Mouse (Mus musculus) liver, adult 2 months (tissue): ENCODE results near the gene Clec12a.

Experiments
- CTCF ChIP-seq: fragments of 200-500 bp; IDR thresholded peaks from 2 replicates; pipeline ENCODE4 v1.5.1; 2011; ENCODE audit warnings: low read depth, low read length, control low read depth
- POLR2A ChIP-seq: fragments of 200-500 bp; IDR thresholded peaks from 2 replicates; pipeline ENCODE4 v1.6.1; 2011; ENCODE audit warnings: low read length, control low read depth; ENCODE audit not compliant: insufficient read depth; ENCODE audit errors: extremely low read depth

- TF ChIP-seq CTCF = no peak
- no peak for TF ChIP-seq POLR2A
Measured at GRCm38 (mm10) chr6:129393732-129394131, 51.2 kb downstream of the Clec12a start.
